Mouse (Mus musculus): ENCODE measurements around the gene Arl4d. TPM values are rescaled to one million over a fixed set of nuclear protein-coding genes. Genes with fewer than 3 reads are reported as not detected.
A peak's percentile ranks its signal among the peaks of the same experiment; 100 is the strongest.
"Not testable (repeated sequence)": the region's sequence is repeated elsewhere in the genome, so short reads cannot be mapped to it uniquely, and the experiment has no call there.

Arl4d gene
- polyA plus RNA-seq, 1 experiment from 2014 or later, result 4.1 TPM

- 84% methylated on average over 4 of the region's 4 CpGs for WGBS (ENCODE audit: insufficient replicate concordance)
- H3K4me1 ChIP-seq (ENCODE audit: insufficient read depth), result 0 out of 2 replicates have a peak, but pooled peaks cover 7% of the 10 kb centered on the region
- no peaks in the 10 kb centered on the region for H3K9me3 ChIP-seq (ENCODE audit: low read length)
Observed at GRCm38 (mm10) chr11:101656356-101656755, 9.0 kb upstream of the Arl4d start.

GRCm38 (mm10) chr11:101657528-101657885 is 7.8 kb upstream of the Arl4d start:
- DNase-seq (no peak), ATAC-seq (0 out of 2 replicates have a peak, but pooled peaks have one; percentile 1)
- 9% methylated on average over 3 of the region's 3 CpGs for WGBS (ENCODE audit: insufficient replicate concordance)
- peak overlapping the region; percentile 72 for H3K9ac ChIP-seq (replicated peaks)
- H3K36me3 ChIP-seq (replicated peaks; ENCODE audit: insufficient read depth, low read length), result no peaks in the 10 kb centered on the region
- no peaks in the 10 kb centered on the region for H3K27me3 ChIP-seq (ENCODE audit: insufficient read depth, low read length)
- H3K9me3 ChIP-seq (ENCODE audit: low read length), result no peaks in the 10 kb centered on the region
- H3K4me3 ChIP-seq (ENCODE audit: low read depth, low read length), result 0 out of 2 replicates have a peak overlapping the region, but pooled peaks have one; percentile 3
- 0 out of 2 replicates have a peak, but pooled peaks cover 7% of the 10 kb centered on the region for H3K4me1 ChIP-seq (ENCODE audit: insufficient read depth)
- peak overlapping the region; percentile 90 for H3K27ac ChIP-seq (ENCODE audit: low read depth)
- no peak for TF ChIP-seq CTCF (IDR thresholded peaks at IDR 0.05; ENCODE audit: low read depth)
- TF ChIP-seq EP300 (IDR thresholded peaks at IDR 0.05; ENCODE audit: low read depth), result no peak
- H3K4me2 ChIP-seq (ENCODE audit: low read depth, low read length), result peak overlapping the region; percentile 62

More at GRCm38 (mm10) chr11:101656356-101656755, 9.0 kb upstream of the Arl4d start:
- Histone ChIP-seq H3K27me3 (ENCODE audit: insufficient read depth, low read length) (no peaks in the 10 kb centered on the region), H3K4me3 (ENCODE audit: low read depth, low read length) (no peak overlapping the region), H3K4me2 (ENCODE audit: low read depth, low read length) (no peak overlapping the region), H3K9ac (replicated peaks) (no peak overlapping the region), H3K27ac (ENCODE audit: low read depth) (no peak overlapping the region), H3K36me3 (replicated peaks; ENCODE audit: insufficient read depth, low read length) (no peaks in the 10 kb centered on the region)
- DNase-seq (no peak), ATAC-seq (no peak)
- TF ChIP-seq EP300 (IDR thresholded peaks at IDR 0.05; ENCODE audit: low read depth) (no peak), CTCF (IDR thresholded peaks at IDR 0.05; ENCODE audit: low read depth) (no peak)

- ATAC-seq (peak; percentile 86), DNase-seq (peak; percentile 87)
- Histone ChIP-seq H3K4me2 (ENCODE audit: low read depth, low read length) (peak overlapping the region; percentile 62), H3K9ac (replicated peaks) (peak overlapping the region; percentile 72), H3K27ac (ENCODE audit: low read depth) (peak overlapping the region; percentile 90), H3K4me3 (ENCODE audit: low read depth, low read length) (0 out of 2 replicates have a peak overlapping the region, but pooled peaks have one; percentile 3)
- not testable (repeated sequence) for H3K36me3 ChIP-seq (replicated peaks; ENCODE audit: insufficient read depth, low read length); H3K27me3 ChIP-seq (ENCODE audit: insufficient read depth, low read length); H3K4me1 ChIP-seq (ENCODE audit: insufficient read depth); H3K9me3 ChIP-seq (ENCODE audit: low read length)
- under 1% methylated on average over 38 of the region's 40 CpGs for WGBS (ENCODE audit: insufficient replicate concordance)
- 0 out of 2 replicates have a peak, but pooled peaks have one; percentile 60 for TF ChIP-seq EP300 (IDR thresholded peaks at IDR 0.05; ENCODE audit: low read depth)
Observed at GRCm38 (mm10) chr11:101657886-101658750, 7.2 kb upstream of the Arl4d start.

- Histone ChIP-seq H3K27me3 (ENCODE audit: insufficient read depth, low read length) (no peaks in the 10 kb centered on the region), H3K27ac (ENCODE audit: low read depth) (peak overlapping the region; percentile 67), H3K36me3 (replicated peaks; ENCODE audit: insufficient read depth, low read length) (no peaks in the 10 kb centered on the region), H3K4me1 (ENCODE audit: insufficient read depth) (peaks cover 16% of the 10 kb centered on the region; the same call in 1 of the 2 replicates), H3K9me3 (ENCODE audit: low read length) (no peaks in the 10 kb centered on the region), H3K9ac (replicated peaks) (0 out of 2 replicates have a peak overlapping the region, but pooled peaks have one; percentile 9), H3K4me2 (ENCODE audit: low read depth, low read length) (0 out of 2 replicates have a peak overlapping the region, but pooled peaks have one; percentile 10), H3K4me3 (ENCODE audit: low read depth, low read length) (no peak overlapping the region)
- DNase-seq (peak; percentile 83), ATAC-seq (peak; percentile 47)
- TF ChIP-seq CTCF (IDR thresholded peaks at IDR 0.05; ENCODE audit: low read depth) (peak; percentile 87), EP300 (IDR thresholded peaks at IDR 0.05; ENCODE audit: low read depth) (no peak)
- WGBS (ENCODE audit: insufficient replicate concordance), result 33% methylated on average over 10 of the region's 10 CpGs
Observed at GRCm38 (mm10) chr11:101658751-101659558, 6.4 kb upstream of the Arl4d start.

GRCm38 (mm10) chr11:101661191-101661590 is 4.2 kb upstream of the Arl4d start:
- ATAC-seq (no peak), DNase-seq (no peak)
- no peak overlapping the region for H3K4me3 ChIP-seq (ENCODE audit: low read depth, low read length)
- WGBS (ENCODE audit: insufficient replicate concordance), result 70% methylated on average over 7 of the region's 7 CpGs
- no peak overlapping the region for H3K27ac ChIP-seq (ENCODE audit: low read depth)
- TF ChIP-seq EP300 (IDR thresholded peaks at IDR 0.05; ENCODE audit: low read depth) (no peak), CTCF (IDR thresholded peaks at IDR 0.05; ENCODE audit: low read depth) (no peak)
- H3K36me3 ChIP-seq (replicated peaks; ENCODE audit: insufficient read depth, low read length), result no peaks in the 10 kb centered on the region
- no peak overlapping the region for H3K4me2 ChIP-seq (ENCODE audit: low read depth, low read length)
- H3K9ac ChIP-seq (replicated peaks), result no peak overlapping the region
- H3K27me3 ChIP-seq (ENCODE audit: insufficient read depth, low read length), result no peaks in the 10 kb centered on the region
- no peaks in the 10 kb centered on the region for H3K9me3 ChIP-seq (ENCODE audit: low read length)
- peaks cover 24% of the 10 kb centered on the region for H3K4me1 ChIP-seq (ENCODE audit: insufficient read depth)

- Histone ChIP-seq H3K36me3 (replicated peaks; ENCODE audit: insufficient read depth, low read length) (peaks cover under 1% of the 10 kb centered on the region; the same call in 1 of the 2 replicates), H3K4me3 (ENCODE audit: low read depth, low read length) (no peak overlapping the region), H3K9me3 (ENCODE audit: low read length) (no peaks in the 10 kb centered on the region), H3K27ac (ENCODE audit: low read depth) (no peak overlapping the region), H3K4me2 (ENCODE audit: low read depth, low read length) (no peak overlapping the region), H3K9ac (replicated peaks) (no peak overlapping the region), H3K27me3 (ENCODE audit: insufficient read depth, low read length) (no peaks in the 10 kb centered on the region), H3K4me1 (ENCODE audit: insufficient read depth) (peaks cover 27% of the 10 kb centered on the region)
- 49% methylated on average over 5 of the region's 5 CpGs for WGBS (ENCODE audit: insufficient replicate concordance)
- DNase-seq, result no peak
- no peak for ATAC-seq
- no peak for TF ChIP-seq CTCF (IDR thresholded peaks at IDR 0.05; ENCODE audit: low read depth)
Observed at GRCm38 (mm10) chr11:101661786-101662185, 3.6 kb upstream of the Arl4d start.
